Mouse (Mus musculus): ENCODE results near the gene Olfr1532-ps1. TPM values are rescaled to one million over a fixed set of nuclear protein-coding genes. Genes with fewer than 3 reads are reported as not detected.
"Not testable (repeated sequence)": the region's sequence is repeated elsewhere in the genome, so short reads cannot be mapped to it uniquely, and the experiment has no call there.

The Olfr1532-ps1 gene
- polyA plus RNA-seq (2016; fragmentation: Nextera tagmentation; extraction: Ambion mirVana) = not detected in 2 replicates

GRCm38 (mm10) chr7:106907676-106908075 lies at the start of gene Olfr1532-ps1:
Olfr1532-ps1 (plus strand) TSS chr7:106908001.
- H3K36me3 ChIP-seq = no peaks in the 10 kb centered on the region
- H3K9ac ChIP-seq (replicated peaks) = no peak within 1 kb of the TSS
- WGBS = 60% methylated on average over 2 of the region's 2 CpGs
- no peaks in the 10 kb centered on the region for H3K27me3 ChIP-seq
- H3K9me3 ChIP-seq = no peaks in the 10 kb centered on the region
- H3K4me2 ChIP-seq = no peak within 1 kb of the TSS
- no peak for ATAC-seq (ENCODE audit: insufficient number of reproducible peaks, insufficient read depth, low FRiP score, low TSS enrichment, low read depth)
- H3K27ac ChIP-seq = no peak within 1 kb of the TSS
- no peaks in the 10 kb centered on the region for H3K4me1 ChIP-seq (replicated peaks)
- H3K4me3 ChIP-seq (replicated peaks) = no peak within 1 kb of the TSS

DNA sequence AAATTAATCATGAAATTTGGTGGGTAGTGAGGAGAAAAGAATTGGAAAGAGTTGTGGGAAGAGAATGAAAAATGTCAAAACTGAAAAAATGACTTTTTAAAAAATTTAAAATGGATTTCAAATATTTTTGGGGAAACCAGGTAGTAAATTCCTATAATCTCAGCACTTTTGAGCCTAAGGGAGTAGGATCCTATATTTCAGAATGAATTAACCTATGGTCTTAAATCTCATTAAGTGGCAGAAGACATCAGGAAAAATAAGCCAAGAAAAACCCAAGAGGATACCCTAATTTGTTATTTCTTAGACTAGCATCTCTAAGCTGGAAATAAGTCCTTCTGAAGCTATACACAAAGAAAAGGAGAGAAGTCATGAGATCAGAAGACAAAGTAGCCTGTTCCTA lies 44.9 kb upstream of the Olfr1532-ps1 start, which contains the start of gene Olfr704:
Gene Olfr704 (plus strand): TSS at position 301 of the 400 bp plus-strand sequence.
- Histone ChIP-seq H3K27ac (no peak within 1 kb of the TSS), H3K4me2 (no peak within 1 kb of the TSS), H3K9ac (replicated peaks) (no peak within 1 kb of the TSS), H3K27me3 (no peaks in the 10 kb centered on the region), H3K36me3 (no peaks in the 10 kb centered on the region), H3K4me3 (replicated peaks) (no peak within 1 kb of the TSS), H3K4me1 (replicated peaks) (no peaks in the 10 kb centered on the region), H3K9me3 (peaks cover 4% of the 10 kb centered on the region; the same call in 1 of the 2 replicates)
- no peak for ATAC-seq (ENCODE audit: insufficient number of reproducible peaks, insufficient read depth, low FRiP score, low TSS enrichment, low read depth)

GRCm38 (mm10) chr7:106876791-106877190 lies 31.0 kb upstream of the Olfr1532-ps1 start, which contains the start of gene Olfr705:
Olfr705 (minus strand) TSS chr7:106876891.
- ATAC-seq (ENCODE audit: insufficient number of reproducible peaks, insufficient read depth, low FRiP score, low TSS enrichment, low read depth) = no peak
- no peak within 1 kb of the TSS for H3K4me2 ChIP-seq
- H3K9me3 ChIP-seq = no peaks in the 10 kb centered on the region
- H3K27ac ChIP-seq = no peak within 1 kb of the TSS
- no peaks in the 10 kb centered on the region for H3K27me3 ChIP-seq
- no peaks in the 10 kb centered on the region for H3K4me1 ChIP-seq (replicated peaks)
- H3K36me3 ChIP-seq = no peaks in the 10 kb centered on the region
- no peak within 1 kb of the TSS for H3K9ac ChIP-seq (replicated peaks)
- WGBS = 80% methylated on average over 3 of the region's 3 CpGs
- H3K4me3 ChIP-seq (replicated peaks) = no peak within 1 kb of the TSS

GRCm38 (mm10) chr7:106888062-106888461 lies 19.7 kb upstream of the Olfr1532-ps1 start, which contains the start of gene Olfr706:
Olfr706 (minus strand) TSS chr7:106888162.
- no peaks in the 10 kb centered on the region for H3K36me3 ChIP-seq
- no peaks in the 10 kb centered on the region for H3K9me3 ChIP-seq
- no peaks in the 10 kb centered on the region for H3K27me3 ChIP-seq
- H3K4me3 ChIP-seq (replicated peaks) = no peak within 1 kb of the TSS
- no peak within 1 kb of the TSS for H3K9ac ChIP-seq (replicated peaks)
- 83% methylated on average over 2 of the region's 2 CpGs for WGBS
- no peak within 1 kb of the TSS for H3K4me2 ChIP-seq
- ATAC-seq (ENCODE audit: insufficient number of reproducible peaks, insufficient read depth, low FRiP score, low TSS enrichment, low read depth) = no peak
- H3K27ac ChIP-seq = no peak within 1 kb of the TSS
- H3K4me1 ChIP-seq (replicated peaks) = no peaks in the 10 kb centered on the region

- ATAC-seq (ENCODE audit: insufficient number of reproducible peaks, insufficient read depth, low FRiP score, low TSS enrichment, low read depth); H3K36me3 ChIP-seq; H3K4me2 ChIP-seq; H3K9me3 ChIP-seq; H3K27ac ChIP-seq; H3K27me3 ChIP-seq; H3K4me3 ChIP-seq (replicated peaks); H3K9ac ChIP-seq (replicated peaks); H3K4me1 ChIP-seq (replicated peaks): not testable (repeated sequence)
- 86% methylated on average over 3 of the region's 3 CpGs for WGBS
These were observed 6.7 kb upstream of the Olfr1532-ps1 start, which contains the start of gene Olfr707 for GRCm38 (mm10) chr7:106901141-106901540. Olfr707 (minus strand) TSS chr7:106901241.

DNA sequence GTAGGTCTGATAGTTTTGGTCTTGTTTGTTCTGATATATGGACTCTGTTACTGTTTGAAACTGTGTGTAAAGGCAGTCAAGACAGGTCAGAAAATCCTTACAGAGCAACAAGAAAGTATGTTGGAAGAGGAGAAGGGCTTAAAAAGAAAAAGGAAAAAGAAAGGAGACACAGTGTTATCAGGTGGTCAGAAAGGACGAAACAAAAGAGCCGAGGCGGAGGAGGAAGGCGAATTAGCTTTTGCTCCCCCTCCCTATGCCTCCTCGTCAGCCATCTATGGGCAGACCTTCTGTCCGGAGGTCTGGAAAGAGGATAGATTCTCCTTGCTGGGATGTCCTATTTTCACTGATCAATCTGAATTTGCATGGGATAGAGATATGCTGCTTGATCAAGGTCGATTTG lies 13.2 kb downstream of the Olfr1532-ps1 start:
- 89% methylated on average over 7 of the region's 7 CpGs for WGBS
- not testable (repeated sequence) for ATAC-seq (ENCODE audit: insufficient number of reproducible peaks, insufficient read depth, low FRiP score, low TSS enrichment, low read depth); H3K4me3 ChIP-seq (replicated peaks); H3K27me3 ChIP-seq; H3K9ac ChIP-seq (replicated peaks); H3K4me2 ChIP-seq; H3K36me3 ChIP-seq; H3K9me3 ChIP-seq; H3K27ac ChIP-seq; H3K4me1 ChIP-seq (replicated peaks)

- H3K4me1 ChIP-seq (replicated peaks) = no peaks in the 10 kb centered on the region
- no peak within 1 kb of the TSS for H3K9ac ChIP-seq (replicated peaks)
- no peaks in the 10 kb centered on the region for H3K36me3 ChIP-seq
- no peak within 1 kb of the TSS for H3K27ac ChIP-seq
- H3K4me2 ChIP-seq = no peak within 1 kb of the TSS
- no peaks in the 10 kb centered on the region for H3K9me3 ChIP-seq
- no peak within 1 kb of the TSS for H3K4me3 ChIP-seq (replicated peaks)
- ATAC-seq (ENCODE audit: insufficient number of reproducible peaks, insufficient read depth, low FRiP score, low TSS enrichment, low read depth) = no peak
- no peaks in the 10 kb centered on the region for H3K27me3 ChIP-seq
These were observed 24.3 kb downstream of the Olfr1532-ps1 start, which contains the start of gene Olfr709-ps1 for GRCm38 (mm10) chr7:106932119-106932518. Olfr709-ps1 (minus strand) TSS chr7:106932219.

- Histone ChIP-seq H3K9ac (replicated peaks) (no peak within 1 kb of the TSS), H3K27ac (no peak within 1 kb of the TSS), H3K27me3 (no peaks in the 10 kb centered on the region), H3K4me3 (replicated peaks) (no peak within 1 kb of the TSS), H3K4me1 (replicated peaks) (no peaks in the 10 kb centered on the region), H3K36me3 (no peaks in the 10 kb centered on the region), H3K9me3 (no peaks in the 10 kb centered on the region), H3K4me2 (no peak within 1 kb of the TSS)
- WGBS = 77% methylated on average over 3 of the region's 3 CpGs
- ATAC-seq (ENCODE audit: insufficient number of reproducible peaks, insufficient read depth, low FRiP score, low TSS enrichment, low read depth) = no peak
These were observed 40.4 kb downstream of the Olfr1532-ps1 start, which contains the start of gene Olfr710 for GRCm38 (mm10) chr7:106948212-106948611. Olfr710 (minus strand) TSS chr7:106948312.

DNA sequence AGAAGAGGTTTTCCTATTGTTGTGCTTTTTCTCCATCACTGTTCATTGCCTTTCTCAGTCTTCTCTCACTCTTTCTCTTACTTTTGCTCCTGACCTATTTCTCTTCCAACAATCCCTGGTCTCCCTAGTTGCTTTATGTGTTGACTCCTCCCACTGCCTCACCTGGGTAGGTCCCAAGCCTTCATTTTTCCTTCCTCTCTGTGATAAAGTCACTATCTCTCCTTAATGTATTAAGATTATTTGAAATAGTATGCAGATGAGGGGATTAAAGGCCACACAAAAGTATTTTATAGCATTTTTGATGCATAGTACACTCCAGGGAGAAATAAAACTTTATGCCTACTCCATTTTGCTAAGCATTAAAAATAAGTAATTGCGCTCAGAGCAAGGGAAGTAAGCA lies 56.0 kb downstream of the Olfr1532-ps1 start, which contains the start of gene Olfr6:
Gene Olfr6 (minus strand): TSS at position 101 of the 400 bp plus-strand sequence.
- ATAC-seq (ENCODE audit: insufficient number of reproducible peaks, insufficient read depth, low FRiP score, low TSS enrichment, low read depth) = no peak
- H3K4me3 ChIP-seq (replicated peaks) = no peak within 1 kb of the TSS
- H3K27ac ChIP-seq = no peak within 1 kb of the TSS
- no peak within 1 kb of the TSS for H3K4me2 ChIP-seq
- 93% methylated on average over 1 of the region's 1 CpGs for WGBS
- H3K9me3 ChIP-seq = no peaks in the 10 kb centered on the region
- H3K36me3 ChIP-seq = no peaks in the 10 kb centered on the region
- H3K4me1 ChIP-seq (replicated peaks) = no peaks in the 10 kb centered on the region
- H3K9ac ChIP-seq (replicated peaks) = no peak within 1 kb of the TSS
- H3K27me3 ChIP-seq = no peaks in the 10 kb centered on the region

Other genes with a start within 250 kb of the Olfr1532-ps1 start
- gene Olfr693, start 227.4 kb upstream of the Olfr1532-ps1 start, polyA plus RNA-seq (2016; fragmentation: Nextera tagmentation; extraction: Ambion mirVana) = not detected in 2 replicates
- gene Olfr694, start 216.2 kb upstream of the Olfr1532-ps1 start, polyA plus RNA-seq (2016; fragmentation: Nextera tagmentation; extraction: Ambion mirVana) = not detected in 2 replicates
- not detected in 2 replicates for gene Olfr695, start 191.6 kb upstream of the Olfr1532-ps1 start, polyA plus RNA-seq (2016; fragmentation: Nextera tagmentation; extraction: Ambion mirVana)
- gene Olfr697, start 165.6 kb upstream of the Olfr1532-ps1 start, polyA plus RNA-seq (2016; fragmentation: Nextera tagmentation; extraction: Ambion mirVana) = not detected in 2 replicates
- gene Olfr698, start 152.6 kb upstream of the Olfr1532-ps1 start, polyA plus RNA-seq (2016; fragmentation: Nextera tagmentation; extraction: Ambion mirVana) = not detected in 2 replicates
- gene Olfr699, start 114.8 kb upstream of the Olfr1532-ps1 start, polyA plus RNA-seq (2016; fragmentation: Nextera tagmentation; extraction: Ambion mirVana) = not detected in 2 replicates
- not detected in 2 replicates for gene Olfr700, start 99.2 kb upstream of the Olfr1532-ps1 start, polyA plus RNA-seq (2016; fragmentation: Nextera tagmentation; extraction: Ambion mirVana)
- not detected in 2 replicates for gene Olfr701, start 93.9 kb upstream of the Olfr1532-ps1 start, polyA plus RNA-seq (2016; fragmentation: Nextera tagmentation; extraction: Ambion mirVana)
- not detected in 2 replicates for gene Olfr702, start 74.1 kb upstream of the Olfr1532-ps1 start, polyA plus RNA-seq (2016; fragmentation: Nextera tagmentation; extraction: Ambion mirVana)
- gene Olfr703, start 64.6 kb upstream of the Olfr1532-ps1 start, polyA plus RNA-seq (2016; fragmentation: Nextera tagmentation; extraction: Ambion mirVana) = not detected in 2 replicates
- gene Olfr704, start 44.8 kb upstream of the Olfr1532-ps1 start, polyA plus RNA-seq (2016; fragmentation: Nextera tagmentation; extraction: Ambion mirVana) = not detected in 2 replicates
- gene Olfr705, start 31.1 kb upstream of the Olfr1532-ps1 start, polyA plus RNA-seq (2016; fragmentation: Nextera tagmentation; extraction: Ambion mirVana) = not detected in 2 replicates
- gene Olfr706, start 19.8 kb upstream of the Olfr1532-ps1 start, polyA plus RNA-seq (2016; fragmentation: Nextera tagmentation; extraction: Ambion mirVana) = not detected in 2 replicates
- not detected in 2 replicates for gene Olfr707, start 6.8 kb upstream of the Olfr1532-ps1 start, polyA plus RNA-seq (2016; fragmentation: Nextera tagmentation; extraction: Ambion mirVana)
- gene Olfr709-ps1, start 24.2 kb downstream of the Olfr1532-ps1 start, polyA plus RNA-seq (2016; fragmentation: Nextera tagmentation; extraction: Ambion mirVana) = not detected in 2 replicates
- gene Olfr710, start 40.3 kb downstream of the Olfr1532-ps1 start, polyA plus RNA-seq (2016; fragmentation: Nextera tagmentation; extraction: Ambion mirVana) = not detected in 2 replicates
- not detected in 2 replicates for gene Olfr6, start 55.9 kb downstream of the Olfr1532-ps1 start, polyA plus RNA-seq (2016; fragmentation: Nextera tagmentation; extraction: Ambion mirVana)
- not detected in 2 replicates for gene Olfr711, start 67.5 kb downstream of the Olfr1532-ps1 start, polyA plus RNA-seq (2016; fragmentation: Nextera tagmentation; extraction: Ambion mirVana)
- gene Olfr2, start 98.1 kb downstream of the Olfr1532-ps1 start, polyA plus RNA-seq (2016; fragmentation: Nextera tagmentation; extraction: Ambion mirVana) = not detected in 2 replicates
- not detected in 2 replicates for gene Olfr713, start 123.2 kb downstream of the Olfr1532-ps1 start, polyA plus RNA-seq (2016; fragmentation: Nextera tagmentation; extraction: Ambion mirVana)
- gene Olfr714, start 163.0 kb downstream of the Olfr1532-ps1 start, polyA plus RNA-seq (2016; fragmentation: Nextera tagmentation; extraction: Ambion mirVana) = not detected in 2 replicates
- gene Olfr17, start 185.2 kb downstream of the Olfr1532-ps1 start, polyA plus RNA-seq (2016; fragmentation: Nextera tagmentation; extraction: Ambion mirVana) = not detected in 2 replicates
- gene Olfr715b, start 202.4 kb downstream of the Olfr1532-ps1 start, polyA plus RNA-seq (2016; fragmentation: Nextera tagmentation; extraction: Ambion mirVana) = not detected in 2 replicates
- not detected in 2 replicates for gene Olfr715, start 223.1 kb downstream of the Olfr1532-ps1 start, polyA plus RNA-seq (2016; fragmentation: Nextera tagmentation; extraction: Ambion mirVana)
- gene Olfr716, start 230.3 kb downstream of the Olfr1532-ps1 start, polyA plus RNA-seq (2016; fragmentation: Nextera tagmentation; extraction: Ambion mirVana) = not detected in 2 replicates

Data from limb, embryonic 12.5 days (tissue).